Mouse (Mus musculus): ENCODE measurements around the gene Inpp4a.

DNA sequence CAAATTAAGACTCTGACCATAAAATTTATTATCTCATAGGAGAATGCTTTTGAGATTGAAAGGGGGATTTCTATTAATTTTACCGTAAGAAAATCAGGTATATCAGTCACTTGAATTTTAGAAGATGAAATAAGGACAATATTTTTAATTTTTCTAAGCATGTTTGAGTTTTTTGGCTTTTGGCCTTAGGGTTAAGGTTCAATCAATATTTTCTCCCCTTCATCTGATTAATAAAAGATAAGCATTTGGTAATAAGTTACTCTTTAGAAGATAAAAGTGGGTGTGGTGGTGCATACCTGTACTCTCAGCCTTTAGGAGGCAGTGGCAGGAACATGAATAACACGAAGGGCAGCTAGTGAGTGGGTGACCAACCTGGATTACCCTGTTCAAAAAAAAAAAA, 761 bp upstream of the Inpp4a start:
- TF ChIP-seq CTCF (IDR thresholded peaks at IDR 0.05; ENCODE audit: control insufficient read depth, insufficient read depth, insufficient read length), result no peak
- TF ChIP-seq USF1 (IDR thresholded peaks at IDR 0.05; ENCODE audit: low read depth), result no peak
- TF ChIP-seq MAX (IDR thresholded peaks at IDR 0.05), result no peak
